Mouse (Mus musculus) adipocyte (in vitro differentiated cells): ENCODE results near the gene Myo3b.
"Not testable (repeated sequence)": the region's sequence is repeated elsewhere in the genome, so short reads cannot be mapped to it uniquely, and the experiment has no call there.

Source experiments
- DNase-seq: peaks from one replicate; pipeline ENCODE4 v3.0.0-alpha.2; 2016; ENCODE audit warnings: low spot score

Myo3b gene

GRCm38 (mm10) chr2:70038752-70039151, at the start of gene Myo3b:
TSS of gene Myo3b (plus strand) at chr2:70039126.
- no peak for DNase-seq

GRCm38 (mm10) chr2:69989224-69989623, 49.7 kb upstream of the Myo3b start:
- no peak for DNase-seq

- no peak for DNase-seq
These were observed 48.3 kb upstream of the Myo3b start for GRCm38 (mm10) chr2:69990647-69991046.

- DNase-seq: not testable (repeated sequence)
These were observed 44.7 kb upstream of the Myo3b start for GRCm38 (mm10) chr2:69994082-69994736.

GRCm38 (mm10) chr2:69994779-69995178, 44.1 kb upstream of the Myo3b start:
- DNase-seq: no peak

- DNase-seq: no peak
These were observed 39.7 kb upstream of the Myo3b start for GRCm38 (mm10) chr2:69999097-69999770.

GRCm38 (mm10) chr2:70000316-70000715, 38.6 kb upstream of the Myo3b start:
- no peak for DNase-seq

- DNase-seq: no peak
These were observed 32.4 kb upstream of the Myo3b start for GRCm38 (mm10) chr2:70006492-70006891.

GRCm38 (mm10) chr2:70012941-70013340, 26.0 kb upstream of the Myo3b start:
- no peak for DNase-seq

GRCm38 (mm10) chr2:70018236-70018635, 20.7 kb upstream of the Myo3b start:
- peak; percentile 84 for DNase-seq

- DNase-seq: no peak
These were observed 14.5 kb upstream of the Myo3b start for GRCm38 (mm10) chr2:70024454-70024853.

GRCm38 (mm10) chr2:70025711-70026110, 13.2 kb upstream of the Myo3b start:
- no peak for DNase-seq

- no peak for DNase-seq
These were observed 7.5 kb upstream of the Myo3b start for GRCm38 (mm10) chr2:70031472-70031871.

GRCm38 (mm10) chr2:70034895-70035294, 4.0 kb upstream of the Myo3b start:
- DNase-seq: no peak

GRCm38 (mm10) chr2:70035358-70035757, 3.6 kb upstream of the Myo3b start:
- no peak for DNase-seq

GRCm38 (mm10) chr2:70037221-70037620, 1.7 kb upstream of the Myo3b start:
- peak; percentile 26 for DNase-seq

- DNase-seq: no peak
These were observed 5.5 kb downstream of the Myo3b start for GRCm38 (mm10) chr2:70044466-70044865.

- no peak for DNase-seq
These were observed 8.9 kb downstream of the Myo3b start for GRCm38 (mm10) chr2:70047868-70048267.

- DNase-seq: no peak
These were observed 14.9 kb downstream of the Myo3b start for GRCm38 (mm10) chr2:70053803-70054202.

- no peak for DNase-seq
These were observed 19.3 kb downstream of the Myo3b start for GRCm38 (mm10) chr2:70058201-70058600.

GRCm38 (mm10) chr2:70060359-70061345, 21.7 kb downstream of the Myo3b start:
- no peak for DNase-seq

GRCm38 (mm10) chr2:70065116-70065515, 26.2 kb downstream of the Myo3b start:
- DNase-seq: no peak
